Mouse (Mus musculus): Measurements from ENCODE around the gene Synpo2.

Synpo2 gene

GRCm38 (mm10) chr3:123235921-123236320 lies at the start of gene Synpo2:
Gene Synpo2 (minus strand): TSS chr3:123236149.
- DNase-seq: peak; percentile 37

- no peak for DNase-seq
These were observed 49.7 kb upstream of the Synpo2 start for GRCm38 (mm10) chr3:123285649-123286048.

DNA sequence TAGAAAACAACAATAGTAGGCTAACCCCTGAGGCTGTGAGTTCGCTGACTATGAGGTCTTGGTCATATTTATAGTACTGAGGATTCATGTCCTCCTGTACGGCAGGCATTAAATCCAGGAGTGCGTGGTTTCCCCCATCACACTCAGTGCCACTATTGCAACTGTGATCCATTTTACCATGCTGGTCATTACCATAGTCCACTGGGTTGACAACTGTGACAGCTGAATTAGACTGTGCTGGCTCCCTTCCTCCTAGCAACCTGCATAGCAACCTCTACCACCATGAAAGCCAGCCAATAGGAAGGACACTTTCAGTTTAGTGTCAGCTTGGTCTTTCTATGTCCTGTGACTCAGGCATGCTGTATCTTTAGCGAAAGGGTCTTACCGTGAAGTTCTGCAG lies 48.3 kb upstream of the Synpo2 start:
- no peak for DNase-seq

DNA sequence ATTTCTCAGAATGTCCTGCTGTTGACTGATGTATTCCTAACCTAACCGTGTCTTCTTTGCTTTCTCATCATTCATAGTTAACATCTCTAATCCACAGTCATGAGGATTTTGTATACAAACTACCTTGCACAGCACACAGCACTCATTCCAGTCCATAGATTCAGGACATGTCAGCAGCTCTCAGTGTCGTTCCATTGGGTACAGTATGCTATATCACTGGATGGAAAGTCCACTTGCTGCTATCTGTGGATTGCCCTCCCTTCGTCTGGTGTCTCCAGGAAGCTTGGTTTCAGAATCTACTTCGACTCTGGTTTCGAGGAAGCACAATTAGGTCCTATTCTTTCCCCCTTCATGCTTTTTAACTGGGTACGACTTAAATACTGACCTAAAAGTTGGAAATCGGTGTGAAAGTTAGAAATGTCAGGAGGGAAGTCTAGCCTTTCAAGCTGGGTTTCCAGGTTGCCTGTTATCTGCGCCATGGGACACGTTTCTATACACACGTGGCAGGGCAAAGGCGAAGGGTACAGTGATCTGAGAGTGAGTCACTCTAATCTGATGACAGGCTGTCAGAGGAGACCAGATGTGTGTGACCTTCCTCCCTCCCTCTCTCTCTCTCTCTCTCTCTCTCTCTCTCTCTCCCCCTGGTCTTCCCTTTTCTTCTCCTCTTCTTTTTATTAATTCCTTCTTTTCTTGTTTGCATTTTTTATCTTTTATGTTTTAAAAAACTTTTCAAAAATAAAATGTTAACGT lies 47.1 kb upstream of the Synpo2 start:
- no peak for DNase-seq

- peak; percentile 71 for DNase-seq
These were observed 31.8 kb upstream of the Synpo2 start for GRCm38 (mm10) chr3:123267741-123268201.

GRCm38 (mm10) chr3:123266753-123267651 lies 31.1 kb upstream of the Synpo2 start, which contains the start of gene Sec24d:
Gene Sec24d (plus strand): TSS chr3:123267455.
- DNase-seq: peak; percentile 83

DNA sequence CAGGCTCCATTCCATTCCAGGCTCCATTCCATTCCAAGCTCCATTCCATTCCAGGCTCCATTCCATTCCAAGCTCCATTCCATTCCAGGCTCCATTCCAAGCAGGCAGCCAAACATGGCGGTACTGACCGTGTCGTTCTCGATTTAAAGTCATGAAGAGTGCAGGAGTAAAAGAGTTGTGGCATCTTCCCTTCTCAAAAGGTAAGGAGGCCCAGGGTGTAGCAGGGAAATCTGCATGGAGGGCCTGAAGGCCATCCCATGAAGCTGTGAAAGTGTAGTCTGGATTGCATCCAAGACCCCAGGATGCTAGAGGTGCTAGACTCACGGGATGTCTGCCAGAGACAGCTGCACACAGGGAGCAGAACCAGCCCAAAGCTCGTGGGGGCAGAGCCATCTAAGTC lies 28.8 kb upstream of the Synpo2 start:
- DNase-seq: peak; percentile 8

DNA sequence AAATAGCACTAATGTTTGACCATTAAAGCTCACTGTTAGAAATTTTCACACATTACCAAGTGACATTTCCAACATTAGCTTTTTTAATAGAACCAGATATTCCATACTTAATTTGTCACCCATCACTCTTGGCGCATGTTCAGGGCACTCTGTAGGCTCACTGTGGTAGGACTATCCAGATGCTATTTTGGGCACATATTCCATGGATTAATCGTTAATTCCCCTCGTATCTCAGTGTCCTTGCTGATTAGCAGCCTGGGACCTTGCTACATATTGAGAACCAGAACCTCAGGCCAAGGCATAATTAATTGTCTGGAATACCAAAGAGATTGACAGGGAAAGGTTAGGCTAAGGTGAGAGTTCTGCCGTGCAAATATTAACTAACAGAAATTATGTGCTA lies 22.8 kb upstream of the Synpo2 start:
- DNase-seq: no peak

- DNase-seq: no peak
These were observed 20.5 kb upstream of the Synpo2 start for GRCm38 (mm10) chr3:123256181-123257101.

- no peak for DNase-seq
These were observed 9.7 kb upstream of the Synpo2 start for GRCm38 (mm10) chr3:123245646-123246045.

DNA sequence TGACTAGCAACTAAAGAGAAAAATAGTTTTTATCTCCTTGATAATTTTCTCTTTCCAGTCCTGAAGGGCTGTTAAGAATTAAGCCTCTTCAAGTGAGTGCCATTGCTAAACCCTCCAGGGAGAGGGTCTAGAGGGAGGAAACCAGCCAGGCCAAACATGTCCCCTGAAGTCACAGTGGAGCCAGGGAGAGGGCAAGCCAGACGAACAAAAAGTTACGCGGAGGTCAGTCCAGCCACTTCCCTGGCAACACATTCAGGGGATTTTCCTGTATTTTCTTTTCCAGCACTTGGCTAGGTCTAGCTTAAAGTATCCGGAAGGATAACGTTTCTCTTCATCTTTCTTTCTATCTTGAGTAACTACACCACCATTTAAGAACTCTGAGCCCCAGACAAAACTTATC lies 8.4 kb upstream of the Synpo2 start:
- no peak for DNase-seq

- no peak for DNase-seq
These were observed 1.5 kb upstream of the Synpo2 start for GRCm38 (mm10) chr3:123237446-123237845.

DNA sequence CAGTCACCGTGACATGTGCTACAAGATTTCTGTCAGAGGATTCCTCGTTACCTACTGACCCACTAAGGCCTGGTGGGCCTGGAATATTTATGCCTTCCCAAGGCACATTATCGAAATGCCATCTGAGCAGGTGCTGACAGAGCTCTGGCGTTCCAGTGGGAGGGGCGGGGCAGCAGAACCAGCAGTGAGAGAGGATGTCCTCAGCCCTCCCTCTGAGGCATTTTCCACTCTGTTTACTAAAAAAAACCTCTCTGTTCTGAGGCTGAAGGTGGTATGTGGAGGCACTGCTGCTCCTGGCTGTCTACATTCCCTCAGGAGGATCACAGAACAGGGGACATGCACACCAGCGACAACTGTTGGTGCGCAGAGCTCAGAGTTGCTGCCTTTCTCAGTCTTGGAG lies 1.1 kb upstream of the Synpo2 start:
- DNase-seq: no peak

DNA sequence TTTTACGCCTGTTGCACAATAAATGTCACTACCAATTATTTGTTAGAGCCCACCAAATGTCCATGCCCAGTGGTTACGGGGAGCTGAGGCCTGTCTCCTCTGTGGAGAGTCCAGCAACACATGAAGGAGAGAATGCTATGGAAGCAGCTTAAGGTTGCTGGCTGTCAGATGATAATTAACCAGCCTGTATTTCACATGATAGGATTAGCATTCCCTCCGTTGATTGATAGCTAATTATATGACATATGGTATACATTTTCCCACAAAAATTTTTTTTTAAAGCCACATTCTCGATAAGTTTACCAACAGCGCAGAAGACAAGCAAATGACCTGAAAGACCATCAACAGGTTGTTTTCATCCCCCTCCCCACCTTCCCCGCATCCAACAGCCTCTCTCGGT lies 454 bp downstream of the Synpo2 start:
- no peak for DNase-seq

DNA sequence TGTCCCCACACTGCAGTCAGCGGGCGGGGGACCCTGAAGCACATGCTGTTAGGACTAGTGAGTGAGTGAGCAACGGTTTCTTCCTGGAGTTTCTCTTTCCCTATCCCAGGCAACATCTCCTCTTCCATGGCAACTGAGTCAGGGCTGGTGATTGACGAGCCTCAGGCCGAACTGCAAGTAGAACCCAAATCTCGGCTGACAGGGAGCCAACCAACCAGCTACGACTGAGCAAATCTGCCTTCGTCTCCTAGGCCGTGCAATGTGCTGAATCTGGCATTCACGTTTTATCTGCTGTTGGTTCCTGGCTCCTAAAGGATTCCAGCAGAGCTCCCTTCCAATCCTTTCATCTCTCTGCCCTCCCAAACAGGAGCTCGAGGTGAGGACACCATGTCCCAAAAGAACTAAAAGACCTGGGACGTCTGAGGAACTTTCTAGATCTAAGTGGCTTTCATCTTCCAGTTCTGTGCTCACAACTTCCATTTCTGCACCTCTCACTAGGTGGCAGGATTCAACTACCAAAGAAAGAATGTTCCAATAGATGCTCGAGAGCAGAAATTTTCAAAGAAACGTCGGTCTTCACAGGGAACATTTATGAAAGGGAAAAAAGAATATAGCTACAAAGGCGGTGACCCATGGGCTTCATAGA lies 1.6 kb downstream of the Synpo2 start:
- peak; percentile 8 for DNase-seq

- no peak for DNase-seq
These were observed 4.3 kb downstream of the Synpo2 start for GRCm38 (mm10) chr3:123231639-123232038.

DNA sequence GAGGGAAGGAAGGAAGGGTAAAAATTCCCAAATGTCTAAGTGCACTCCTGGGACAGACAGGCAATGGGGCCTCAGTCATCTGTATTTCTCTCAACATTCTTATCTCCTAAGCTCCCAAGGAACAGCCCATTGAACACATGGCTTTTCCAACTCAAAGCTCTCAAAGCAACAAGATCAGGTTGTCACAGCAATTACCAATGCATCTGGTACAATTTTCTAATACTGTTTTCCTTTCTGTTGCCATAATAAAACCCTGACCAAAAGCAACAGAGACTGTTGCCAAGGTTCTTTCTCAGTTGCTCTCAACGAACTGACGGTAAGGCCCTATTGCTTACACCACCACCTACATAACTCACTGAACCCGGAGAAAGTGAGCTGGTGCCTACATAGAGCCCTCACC lies 8.7 kb downstream of the Synpo2 start:
- DNase-seq: no peak

DNA sequence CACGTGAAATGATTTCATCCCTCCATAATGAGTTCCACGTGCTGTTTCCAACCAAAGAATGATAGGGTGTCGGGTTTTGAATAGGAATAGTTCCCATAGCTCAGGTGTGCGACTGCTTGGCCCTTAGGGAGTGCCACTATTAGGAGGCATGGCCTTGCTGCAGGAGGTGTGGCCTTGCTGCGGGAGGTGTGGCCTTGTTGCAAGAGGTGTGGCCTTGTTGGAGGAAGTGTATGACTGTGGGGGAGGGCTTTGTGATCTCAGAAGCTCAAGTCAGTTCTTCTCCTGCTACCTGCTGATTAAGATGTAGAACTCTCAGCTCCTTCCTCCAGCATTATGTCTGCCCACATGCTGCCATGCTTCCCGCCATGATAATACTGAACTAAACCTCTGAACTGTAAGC lies 17.3 kb downstream of the Synpo2 start:
- DNase-seq: no peak

GRCm38 (mm10) chr3:123208891-123209290 lies 27.1 kb downstream of the Synpo2 start:
- no peak for DNase-seq

- no peak for DNase-seq
These were observed 28.6 kb downstream of the Synpo2 start for GRCm38 (mm10) chr3:123207386-123207785.

GRCm38 (mm10) chr3:123205485-123205884 lies 30.5 kb downstream of the Synpo2 start:
- DNase-seq: no peak

DNA sequence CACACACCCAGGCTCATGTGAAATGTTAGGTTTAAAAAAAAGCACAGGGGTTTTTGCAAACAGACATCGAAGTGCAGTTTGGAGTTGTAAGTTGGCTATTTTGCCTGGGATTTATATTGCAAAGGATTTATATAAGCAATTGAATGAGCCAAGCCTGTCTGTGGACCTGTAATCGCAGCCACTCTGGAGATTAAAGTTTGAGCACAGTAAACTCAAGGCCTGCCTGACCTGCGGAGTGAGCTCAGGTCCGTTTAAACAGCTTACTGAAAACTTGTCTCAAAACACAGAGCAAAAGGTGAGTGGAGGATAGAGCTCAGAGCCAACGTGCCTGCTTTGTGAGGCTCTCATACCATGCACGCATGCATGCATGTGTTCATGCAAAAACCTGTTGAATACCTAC lies 30.9 kb downstream of the Synpo2 start:
- no peak for DNase-seq

Measured in right cerebral cortex, postnatal 25 days (tissue).